Mouse (Mus musculus): ENCODE results near the gene Prm3. TPM values are rescaled to one million over a fixed set of nuclear protein-coding genes. Genes with fewer than 3 reads are reported as not detected.

Gene Prm3
- polyA plus RNA-seq, 1 experiment from 2014 or later = not detected

GRCm38 (mm10) chr16:10754521-10755296 lies 36.0 kb downstream of the Prm3 start:
- 90% methylated on average over 3 of the region's 3 CpGs for WGBS
- H3K4me1 ChIP-seq (ENCODE audit: control insufficient read depth, insufficient read depth, low read length) = no peaks in the 10 kb centered on the region
- no peaks in the 10 kb centered on the region for H3K27me3 ChIP-seq (ENCODE audit: control insufficient read depth, insufficient read depth, low read length)

GRCm38 (mm10) chr16:10749824-10750223 lies 40.9 kb downstream of the Prm3 start:
- Histone ChIP-seq H3K4me2 (ENCODE audit: low read depth, low read length) (no peak overlapping the region), H3K4me1 (ENCODE audit: control insufficient read depth, insufficient read depth, low read length) (no peaks in the 10 kb centered on the region), H3K9me3 (ENCODE audit: control insufficient read depth, low read length) (no peaks in the 10 kb centered on the region), H3K27me3 (ENCODE audit: control insufficient read depth, insufficient read depth, low read length) (no peaks in the 10 kb centered on the region), H3K4me3 (ENCODE audit: low read depth, low read length) (no peak overlapping the region), H3K27ac (ENCODE audit: low read depth, low read length) (no peak overlapping the region), H3K36me3 (ENCODE audit: control insufficient read depth, insufficient read depth, low read length) (no peaks in the 10 kb centered on the region), H3K9ac (replicated peaks; ENCODE audit: low read depth, low read length) (no peak overlapping the region)
- no peak for ATAC-seq (ENCODE audit: low read depth)
- WGBS = 67% methylated on average over 7 of the region's 7 CpGs

More at GRCm38 (mm10) chr16:10754521-10755296, 36.0 kb downstream of the Prm3 start:
- no peak overlapping the region for H3K27ac ChIP-seq (ENCODE audit: low read depth, low read length)
- ATAC-seq (ENCODE audit: low read depth) = no peak
- no peak overlapping the region for H3K4me3 ChIP-seq (ENCODE audit: low read depth, low read length)
- no peaks in the 10 kb centered on the region for H3K9me3 ChIP-seq (ENCODE audit: control insufficient read depth, low read length)
- no peak overlapping the region for H3K9ac ChIP-seq (replicated peaks; ENCODE audit: low read depth, low read length)
- no peak overlapping the region for H3K4me2 ChIP-seq (ENCODE audit: low read depth, low read length)
- H3K36me3 ChIP-seq (ENCODE audit: control insufficient read depth, insufficient read depth, low read length) = no peaks in the 10 kb centered on the region

GRCm38 (mm10) chr16:10749226-10749625 lies 41.5 kb downstream of the Prm3 start:
- H3K27ac ChIP-seq (ENCODE audit: low read depth, low read length) = no peak overlapping the region
- no peaks in the 10 kb centered on the region for H3K27me3 ChIP-seq (ENCODE audit: control insufficient read depth, insufficient read depth, low read length)
- WGBS = 78% methylated on average over 7 of the region's 7 CpGs
- no peak overlapping the region for H3K4me3 ChIP-seq (ENCODE audit: low read depth, low read length)
- H3K9ac ChIP-seq (replicated peaks; ENCODE audit: low read depth, low read length) = no peak overlapping the region
- no peaks in the 10 kb centered on the region for H3K4me1 ChIP-seq (ENCODE audit: control insufficient read depth, insufficient read depth, low read length)
- no peaks in the 10 kb centered on the region for H3K9me3 ChIP-seq (ENCODE audit: control insufficient read depth, low read length)
- no peaks in the 10 kb centered on the region for H3K36me3 ChIP-seq (ENCODE audit: control insufficient read depth, insufficient read depth, low read length)
- H3K4me2 ChIP-seq (ENCODE audit: low read depth, low read length) = no peak overlapping the region
- ATAC-seq (ENCODE audit: low read depth) = no peak

GRCm38 (mm10) chr16:10741082-10741481 lies 49.6 kb downstream of the Prm3 start:
- no peak overlapping the region for H3K4me2 ChIP-seq (ENCODE audit: low read depth, low read length)
- H3K36me3 ChIP-seq (ENCODE audit: control insufficient read depth, insufficient read depth, low read length) = no peaks in the 10 kb centered on the region
- no peak overlapping the region for H3K4me3 ChIP-seq (ENCODE audit: low read depth, low read length)
- H3K27ac ChIP-seq (ENCODE audit: low read depth, low read length) = no peak overlapping the region
- H3K9me3 ChIP-seq (ENCODE audit: control insufficient read depth, low read length) = no peaks in the 10 kb centered on the region
- 94% methylated on average over 2 of the region's 2 CpGs for WGBS
- no peak overlapping the region for H3K9ac ChIP-seq (replicated peaks; ENCODE audit: low read depth, low read length)
- H3K4me1 ChIP-seq (ENCODE audit: control insufficient read depth, insufficient read depth, low read length) = no peaks in the 10 kb centered on the region
- H3K27me3 ChIP-seq (ENCODE audit: control insufficient read depth, insufficient read depth, low read length) = no peaks in the 10 kb centered on the region
- ATAC-seq (ENCODE audit: low read depth) = no peak

Other genes with a start within 250 kb of the Prm3 start
- gene Dexi, start 247.9 kb downstream of the Prm3 start, polyA plus RNA-seq (2014; fragmentation: Nextera tagmentation; extraction: Ambion mirVana) = 26.8 and 26.9 TPM in 2 replicates
- gene Clec16a, start 245.6 kb downstream of the Prm3 start, polyA plus RNA-seq (2014; fragmentation: Nextera tagmentation; extraction: Ambion mirVana) = 68.8 and 89.2 TPM in 2 replicates
- gene Socs1, start 5.4 kb downstream of the Prm3 start, polyA plus RNA-seq (2014; fragmentation: Nextera tagmentation; extraction: Ambion mirVana) = 4.3 and 4.5 TPM in 2 replicates
- not detected in 2 replicates for gene Tnp2, start 2.3 kb downstream of the Prm3 start, polyA plus RNA-seq (2014; fragmentation: Nextera tagmentation; extraction: Ambion mirVana)
- not detected in 2 replicates for gene Prm2, start 5.2 kb upstream of the Prm3 start, polyA plus RNA-seq (2014; fragmentation: Nextera tagmentation; extraction: Ambion mirVana)
- not detected in 2 replicates for gene Prm1, start 14.9 kb upstream of the Prm3 start, polyA plus RNA-seq (2014; fragmentation: Nextera tagmentation; extraction: Ambion mirVana)
- not detected in 2 replicates for gene Gm11172, start 22.0 kb upstream of the Prm3 start, polyA plus RNA-seq (2014; fragmentation: Nextera tagmentation; extraction: Ambion mirVana)
- 0.31 and 0.44 TPM in 2 replicates for gene Rmi2, start 44.1 kb upstream of the Prm3 start, polyA plus RNA-seq (2014; fragmentation: Nextera tagmentation; extraction: Ambion mirVana)

Data from neural tube, embryonic 14.5 days (tissue).